Mouse (Mus musculus): ENCODE data around the gene Hlcs. TPM values are rescaled to one million over a fixed set of nuclear protein-coding genes. Genes with fewer than 3 reads are reported as not detected.

Gene Hlcs
- polyA plus RNA-seq, 1 experiment from 2014 or later = 7.2 TPM

DNA sequence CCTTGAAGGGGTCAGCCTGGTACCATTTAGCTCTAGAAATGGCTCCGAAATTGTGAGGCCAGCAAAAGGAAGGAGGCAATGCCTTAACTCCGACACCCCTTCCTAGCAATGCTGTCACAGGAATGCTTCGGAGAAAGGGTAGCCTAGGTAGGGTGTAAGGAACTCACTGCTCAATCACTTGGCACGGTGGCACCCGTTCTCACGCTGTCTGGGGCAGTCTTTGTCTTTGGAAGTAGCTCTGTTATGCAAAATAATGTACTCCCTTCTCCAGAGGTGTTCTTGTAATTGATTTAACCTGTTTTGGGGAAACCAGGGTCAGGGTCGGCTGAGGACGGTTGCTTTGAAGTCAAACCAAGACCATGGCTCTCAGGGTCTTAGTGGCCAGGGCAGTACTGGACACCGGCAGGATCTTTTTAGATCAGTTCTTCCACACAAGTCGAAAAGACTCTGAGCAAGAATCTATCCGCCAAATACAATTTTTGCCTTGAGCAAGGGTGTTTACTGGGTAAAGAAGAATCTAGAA lies 225.1 kb downstream of the Hlcs start:
- no peaks in the 10 kb centered on the region for H3K36me3 ChIP-seq (ENCODE audit: control insufficient read depth, insufficient read depth, low read length)
- no peak overlapping the region for H3K9ac ChIP-seq (ENCODE audit: low read depth, low read length)
- H3K27ac ChIP-seq (ENCODE audit: low read length) = no peak overlapping the region
- WGBS = 2% methylated on average over 11 of the region's 11 CpGs
- ATAC-seq = no peak
- H3K4me2 ChIP-seq (ENCODE audit: low read depth, low read length) = no peak overlapping the region
- peaks cover 11% of the 10 kb centered on the region for H3K4me1 ChIP-seq (ENCODE audit: control insufficient read depth, insufficient read depth, low read length)
- H3K4me3 ChIP-seq (ENCODE audit: low read length) = no peak overlapping the region
- peaks cover 94% of the 10 kb centered on the region for H3K27me3 ChIP-seq (replicated peaks; ENCODE audit: control insufficient read depth, insufficient read depth, low read length)
- H3K9me3 ChIP-seq (ENCODE audit: control insufficient read depth, low read length) = no peaks in the 10 kb centered on the region

DNA sequence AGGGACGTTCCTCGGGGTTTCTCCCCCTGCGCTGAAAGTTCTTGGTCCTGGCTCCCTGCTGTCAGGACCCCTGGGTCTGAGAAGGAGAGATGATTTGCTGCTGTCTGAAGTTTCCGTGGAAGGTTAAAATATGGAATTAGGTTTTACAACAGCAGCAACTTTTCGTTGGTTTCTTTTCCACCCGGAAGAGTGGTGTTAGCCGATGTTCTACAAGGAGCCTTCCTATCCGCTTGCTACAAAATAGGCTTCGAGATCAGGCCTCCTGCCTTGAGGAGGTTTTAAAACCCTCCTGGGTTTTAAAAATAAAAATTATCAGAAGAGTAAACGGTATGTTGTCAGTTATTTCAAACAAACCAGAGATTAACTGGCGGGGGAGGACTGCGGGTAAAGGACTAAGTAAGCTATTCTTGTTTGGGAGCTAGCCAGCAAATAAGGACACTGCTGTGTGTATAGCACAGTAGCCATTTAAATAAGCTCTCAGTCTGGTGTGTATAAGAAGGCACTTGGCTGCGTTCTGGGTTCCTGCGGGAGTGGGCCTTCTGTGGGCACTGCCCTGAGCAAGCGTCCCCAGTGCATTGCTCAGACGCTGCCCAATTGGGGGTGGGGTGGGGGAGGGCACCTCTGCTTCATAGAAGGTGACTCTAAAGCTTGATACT lies 225.7 kb downstream of the Hlcs start:
- H3K9ac ChIP-seq (ENCODE audit: low read depth, low read length) = no peak overlapping the region
- no peak overlapping the region for H3K4me2 ChIP-seq (ENCODE audit: low read depth, low read length)
- H3K4me1 ChIP-seq (ENCODE audit: control insufficient read depth, insufficient read depth, low read length) = peaks cover 11% of the 10 kb centered on the region
- no peak overlapping the region for H3K27ac ChIP-seq (ENCODE audit: low read length)
- no peaks in the 10 kb centered on the region for H3K36me3 ChIP-seq (ENCODE audit: control insufficient read depth, insufficient read depth, low read length)
- H3K9me3 ChIP-seq (ENCODE audit: control insufficient read depth, low read length) = no peaks in the 10 kb centered on the region
- H3K4me3 ChIP-seq (ENCODE audit: low read length) = no peak overlapping the region
- H3K27me3 ChIP-seq (replicated peaks; ENCODE audit: control insufficient read depth, insufficient read depth, low read length) = peaks cover 91% of the 10 kb centered on the region
- ATAC-seq = no peak
- 5% methylated on average over 16 of the region's 16 CpGs for WGBS

DNA sequence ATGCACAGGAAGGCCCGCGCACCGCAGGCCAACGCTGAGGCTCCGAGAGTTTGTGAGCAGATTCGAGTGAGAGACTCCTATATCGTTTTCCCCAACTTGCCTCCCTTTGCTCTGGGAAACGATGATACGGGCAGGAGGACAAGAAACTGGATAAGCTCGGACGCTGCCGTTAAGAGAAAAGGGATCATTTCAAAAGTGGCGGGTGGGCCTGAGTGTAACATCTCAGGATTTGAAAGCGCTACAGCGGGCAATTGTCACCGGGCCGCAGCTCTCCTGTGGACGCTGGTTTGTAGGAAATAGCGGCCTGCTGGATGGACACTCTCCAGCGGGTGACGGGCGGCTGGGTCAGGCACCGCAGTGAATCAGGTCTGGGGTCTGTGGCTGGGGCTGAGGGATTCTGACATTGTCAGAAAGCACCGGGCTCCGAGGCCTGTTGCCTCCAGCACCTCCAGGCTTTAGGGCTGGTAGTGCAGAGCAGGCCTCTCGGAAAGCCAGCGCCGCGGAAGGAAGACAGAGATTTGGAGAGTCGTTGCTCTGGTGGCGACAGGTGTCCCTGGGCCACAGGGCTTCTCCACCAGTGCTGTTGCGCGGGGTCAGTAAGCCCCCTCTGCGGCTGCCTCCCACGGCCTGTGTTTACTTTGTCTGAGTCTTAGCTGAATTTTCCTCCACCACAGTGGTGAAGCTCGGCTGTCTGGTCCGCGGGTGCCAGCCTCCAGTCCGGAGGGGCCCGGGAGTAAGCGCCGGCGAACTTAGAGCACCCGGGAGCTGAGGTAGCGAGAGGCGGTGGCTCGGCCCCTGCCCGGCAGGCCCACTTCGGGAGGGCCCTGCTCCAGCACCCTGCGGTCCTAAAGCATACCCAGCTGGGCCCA lies 226.4 kb downstream of the Hlcs start:
- Histone ChIP-seq H3K4me2 (ENCODE audit: low read depth, low read length) (no peak overlapping the region), H3K27ac (ENCODE audit: low read length) (no peak overlapping the region), H3K9me3 (ENCODE audit: control insufficient read depth, low read length) (no peaks in the 10 kb centered on the region), H3K4me1 (ENCODE audit: control insufficient read depth, insufficient read depth, low read length) (peaks cover 11% of the 10 kb centered on the region), H3K36me3 (ENCODE audit: control insufficient read depth, insufficient read depth, low read length) (no peaks in the 10 kb centered on the region), H3K4me3 (ENCODE audit: low read length) (no peak overlapping the region), H3K9ac (ENCODE audit: low read depth, low read length) (no peak overlapping the region), H3K27me3 (replicated peaks; ENCODE audit: control insufficient read depth, insufficient read depth, low read length) (peaks cover 90% of the 10 kb centered on the region)
- 2% methylated on average over 50 of the region's 50 CpGs for WGBS
- no peak for ATAC-seq

DNA sequence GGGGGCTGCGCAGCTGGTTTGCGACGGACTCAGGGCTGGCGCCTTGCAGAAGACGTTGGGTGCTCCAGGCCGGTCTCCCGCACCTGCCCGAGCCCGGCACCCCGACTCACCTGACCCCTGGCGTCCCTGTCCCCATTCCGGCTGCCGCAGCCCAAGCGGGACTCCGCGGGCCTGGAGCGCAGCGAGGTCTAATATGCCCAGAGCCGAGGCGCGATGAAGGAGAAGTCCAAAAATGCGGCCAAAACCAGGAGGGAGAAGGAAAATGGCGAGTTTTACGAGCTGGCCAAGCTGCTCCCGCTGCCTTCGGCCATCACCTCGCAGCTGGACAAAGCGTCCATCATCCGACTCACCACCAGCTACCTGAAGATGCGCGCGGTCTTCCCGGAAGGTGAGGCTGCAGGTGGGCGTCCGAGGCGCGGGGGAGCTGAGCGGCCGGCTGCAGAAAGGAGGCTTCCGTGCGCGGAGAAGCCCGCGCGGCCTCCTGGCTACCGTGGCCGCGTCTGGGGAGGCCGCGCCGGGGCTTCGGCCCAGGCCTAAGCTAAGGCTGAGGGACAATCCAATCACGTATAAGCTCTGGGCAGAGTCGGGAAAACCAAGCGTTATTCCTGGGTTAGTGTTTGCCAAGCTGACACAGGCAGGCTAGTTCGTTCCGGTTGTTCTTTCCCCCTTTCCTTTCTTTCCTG lies 227.6 kb downstream of the Hlcs start:
- no peak overlapping the region for H3K9ac ChIP-seq (ENCODE audit: low read depth, low read length)
- peak; percentile 9; the same call in 1 of the 2 replicates for ATAC-seq
- no peaks in the 10 kb centered on the region for H3K36me3 ChIP-seq (ENCODE audit: control insufficient read depth, insufficient read depth, low read length)

GRCm38 (mm10) chr16:94084711-94085602 lies 228.4 kb downstream of the Hlcs start, which contains the start of gene Sim2:
Gene Sim2 (plus strand): TSS chr16:94084931.
- Histone ChIP-seq H3K4me3 (ENCODE audit: low read length) (peak within 1 kb of the TSS; percentile 42), H3K27ac (ENCODE audit: low read length) (no peak within 1 kb of the TSS), H3K4me1 (ENCODE audit: control insufficient read depth, insufficient read depth, low read length) (peaks cover 11% of the 10 kb centered on the region), H3K36me3 (ENCODE audit: control insufficient read depth, insufficient read depth, low read length) (no peaks in the 10 kb centered on the region), H3K27me3 (replicated peaks; ENCODE audit: control insufficient read depth, insufficient read depth, low read length) (peaks cover 91% of the 10 kb centered on the region), H3K9me3 (ENCODE audit: control insufficient read depth, low read length) (no peaks in the 10 kb centered on the region), H3K9ac (ENCODE audit: low read depth, low read length) (0 out of 2 replicates have a peak within 1 kb of the TSS, but pooled peaks have one; percentile 14), H3K4me2 (ENCODE audit: low read depth, low read length) (peak within 1 kb of the TSS; percentile 65)
- under 1% methylated on average over 82 of the region's 96 CpGs for WGBS
- peak; percentile 22; the same call in 1 of the 2 replicates for ATAC-seq

More for the DNA sequence above, 227.6 kb downstream of the Hlcs start:
- H3K9me3 ChIP-seq (ENCODE audit: control insufficient read depth, low read length) = no peaks in the 10 kb centered on the region
- peak overlapping the region; percentile 65 for H3K4me2 ChIP-seq (ENCODE audit: low read depth, low read length)
- peaks cover 11% of the 10 kb centered on the region for H3K4me1 ChIP-seq (ENCODE audit: control insufficient read depth, insufficient read depth, low read length)
- no peak overlapping the region for H3K27ac ChIP-seq (ENCODE audit: low read length)
- peaks cover 91% of the 10 kb centered on the region for H3K27me3 ChIP-seq (replicated peaks; ENCODE audit: control insufficient read depth, insufficient read depth, low read length)
- WGBS = 1% methylated on average over 57 of the region's 57 CpGs
- H3K4me3 ChIP-seq (ENCODE audit: low read length) = peak overlapping the region; percentile 42

DNA sequence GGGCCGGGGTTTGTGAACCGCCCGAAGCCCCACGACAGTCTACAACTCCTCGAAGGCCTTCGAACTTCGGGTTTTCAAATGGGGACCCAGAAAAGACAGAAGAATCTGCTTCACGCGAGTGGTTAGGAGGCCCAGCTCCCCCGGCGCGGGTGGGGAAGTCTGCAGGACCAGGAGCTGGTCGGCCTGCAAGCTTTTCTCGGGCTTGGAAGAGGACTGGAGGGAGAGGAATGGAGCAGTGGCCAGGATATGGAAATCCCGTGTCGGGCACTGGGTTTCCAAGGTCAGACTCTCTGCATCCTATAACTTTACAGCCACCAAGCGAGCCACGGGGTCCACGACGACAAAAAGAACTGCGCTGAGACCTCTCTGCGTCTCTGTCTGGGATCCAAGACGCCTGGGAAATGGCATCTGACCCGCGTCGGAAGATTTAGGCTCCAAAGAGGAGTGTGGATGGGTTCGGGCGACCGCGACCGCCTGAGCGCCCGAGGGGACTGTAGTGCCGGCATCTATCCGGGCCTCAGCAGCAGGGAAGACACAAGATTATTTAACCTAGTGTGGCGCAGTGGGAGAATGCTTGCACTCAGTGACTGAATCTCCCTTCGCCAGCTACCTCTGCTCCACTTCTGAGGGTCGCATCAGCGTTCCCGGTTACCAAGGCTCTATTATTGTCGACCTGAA lies 229.4 kb downstream of the Hlcs start:
- no peaks in the 10 kb centered on the region for H3K36me3 ChIP-seq (ENCODE audit: control insufficient read depth, insufficient read depth, low read length)
- no peak overlapping the region for H3K4me2 ChIP-seq (ENCODE audit: low read depth, low read length)
- no peaks in the 10 kb centered on the region for H3K9me3 ChIP-seq (ENCODE audit: control insufficient read depth, low read length)
- no peak for ATAC-seq
- no peak overlapping the region for H3K27ac ChIP-seq (ENCODE audit: low read length)
- H3K27me3 ChIP-seq (replicated peaks; ENCODE audit: control insufficient read depth, insufficient read depth, low read length) = peaks cover 91% of the 10 kb centered on the region
- no peak overlapping the region for H3K4me3 ChIP-seq (ENCODE audit: low read length)
- peaks cover 11% of the 10 kb centered on the region for H3K4me1 ChIP-seq (ENCODE audit: control insufficient read depth, insufficient read depth, low read length)
- no peak overlapping the region for H3K9ac ChIP-seq (ENCODE audit: low read depth, low read length)
- WGBS = 2% methylated on average over 41 of the region's 41 CpGs

GRCm38 (mm10) chr16:94082960-94083847 lies 230.2 kb downstream of the Hlcs start:
- H3K4me3 ChIP-seq (ENCODE audit: low read length) = no peak overlapping the region
- H3K9ac ChIP-seq (ENCODE audit: low read depth, low read length) = no peak overlapping the region
- peaks cover 87% of the 10 kb centered on the region for H3K27me3 ChIP-seq (replicated peaks; ENCODE audit: control insufficient read depth, insufficient read depth, low read length)
- 1% methylated on average over 46 of the region's 46 CpGs for WGBS
- H3K4me1 ChIP-seq (ENCODE audit: control insufficient read depth, insufficient read depth, low read length) = peaks cover 11% of the 10 kb centered on the region
- H3K4me2 ChIP-seq (ENCODE audit: low read depth, low read length) = no peak overlapping the region
- no peak for ATAC-seq
- no peak overlapping the region for H3K27ac ChIP-seq (ENCODE audit: low read length)
- no peaks in the 10 kb centered on the region for H3K9me3 ChIP-seq (ENCODE audit: control insufficient read depth, low read length)
- H3K36me3 ChIP-seq (ENCODE audit: control insufficient read depth, insufficient read depth, low read length) = no peaks in the 10 kb centered on the region
